Mouse (Mus musculus): ENCODE results near the gene Drg1. TPM values are rescaled to one million over a fixed set of nuclear protein-coding genes. Genes with fewer than 3 reads are reported as not detected.
A peak's percentile ranks its signal among the peaks of the same experiment; 100 is the strongest.

Drg1 gene
- polyA plus RNA-seq, 1 experiment from 2014 or later = 211 TPM

GRCm38 (mm10) chr11:3247387-3247786 lies 18.8 kb downstream of the Drg1 start:
- no peaks in the 10 kb centered on the region for H3K9me3 ChIP-seq
- H3K27ac ChIP-seq = no peak overlapping the region
- H3K36me3 ChIP-seq = peaks cover 44% of the 10 kb centered on the region
- H3K4me3 ChIP-seq (replicated peaks) = no peak overlapping the region
- no peaks in the 10 kb centered on the region for H3K4me1 ChIP-seq (replicated peaks)
- H3K9ac ChIP-seq = no peak overlapping the region
- ATAC-seq = no peak
- 92% methylated on average over 2 of the region's 2 CpGs for WGBS
- H3K4me2 ChIP-seq (replicated peaks) = no peak overlapping the region
- H3K27me3 ChIP-seq (replicated peaks) = no peaks in the 10 kb centered on the region

GRCm38 (mm10) chr11:3243771-3244170 lies 22.4 kb downstream of the Drg1 start:
- no peak overlapping the region for H3K27ac ChIP-seq
- no peak overlapping the region for H3K4me2 ChIP-seq (replicated peaks)
- no peaks in the 10 kb centered on the region for H3K4me1 ChIP-seq (replicated peaks)
- no peak overlapping the region for H3K9ac ChIP-seq
- no peak overlapping the region for H3K4me3 ChIP-seq (replicated peaks)
- H3K36me3 ChIP-seq = peaks cover 39% of the 10 kb centered on the region
- no peaks in the 10 kb centered on the region for H3K27me3 ChIP-seq (replicated peaks)
- 78% methylated on average over 4 of the region's 4 CpGs for WGBS
- H3K9me3 ChIP-seq = peaks cover 3% of the 10 kb centered on the region; the same call in 1 of the 2 replicates
- no peak for ATAC-seq

- no peaks in the 10 kb centered on the region for H3K4me1 ChIP-seq (replicated peaks)
- peaks cover 37% of the 10 kb centered on the region for H3K36me3 ChIP-seq
- H3K9me3 ChIP-seq = peaks cover 3% of the 10 kb centered on the region; the same call in 1 of the 2 replicates
- H3K9ac ChIP-seq = no peak overlapping the region
- no peaks in the 10 kb centered on the region for H3K27me3 ChIP-seq (replicated peaks)
- 93% methylated on average over 7 of the region's 7 CpGs for WGBS
- no peak overlapping the region for H3K4me3 ChIP-seq (replicated peaks)
- ATAC-seq = no peak
- H3K27ac ChIP-seq = no peak overlapping the region
- H3K4me2 ChIP-seq (replicated peaks) = no peak overlapping the region
These were observed 23.8 kb downstream of the Drg1 start for GRCm38 (mm10) chr11:3242395-3242794.

GRCm38 (mm10) chr11:3235277-3235676 lies 30.9 kb downstream of the Drg1 start:
- Histone ChIP-seq H3K4me2 (replicated peaks) (no peak overlapping the region), H3K27me3 (replicated peaks) (no peaks in the 10 kb centered on the region), H3K4me3 (replicated peaks) (no peak overlapping the region), H3K9ac (no peak overlapping the region), H3K4me1 (replicated peaks) (no peaks in the 10 kb centered on the region), H3K36me3 (peaks cover 32% of the 10 kb centered on the region), H3K27ac (no peak overlapping the region), H3K9me3 (no peaks in the 10 kb centered on the region)
- no peak for ATAC-seq
- WGBS = 87% methylated on average over 5 of the region's 5 CpGs

- no peak for ATAC-seq
- peaks cover 28% of the 10 kb centered on the region for H3K36me3 ChIP-seq
- H3K9ac ChIP-seq = no peak overlapping the region
- no peaks in the 10 kb centered on the region for H3K4me1 ChIP-seq (replicated peaks)
- H3K9me3 ChIP-seq = no peaks in the 10 kb centered on the region
- H3K27me3 ChIP-seq (replicated peaks) = no peaks in the 10 kb centered on the region
- WGBS = 92% methylated on average over 4 of the region's 4 CpGs
- no peak overlapping the region for H3K4me3 ChIP-seq (replicated peaks)
- H3K4me2 ChIP-seq (replicated peaks) = no peak overlapping the region
- H3K27ac ChIP-seq = no peak overlapping the region
These were observed 32.5 kb downstream of the Drg1 start for GRCm38 (mm10) chr11:3233704-3234103.

- ATAC-seq = no peak
- Histone ChIP-seq H3K4me1 (replicated peaks) (no peaks in the 10 kb centered on the region), H3K4me3 (replicated peaks) (no peak overlapping the region), H3K36me3 (peaks cover 29% of the 10 kb centered on the region), H3K4me2 (replicated peaks) (no peak overlapping the region), H3K27ac (no peak overlapping the region), H3K9ac (no peak overlapping the region), H3K27me3 (replicated peaks) (no peaks in the 10 kb centered on the region), H3K9me3 (no peaks in the 10 kb centered on the region)
- whole genome bisulfite sequencing = 79% methylated on average over 3 of the region's 3 CpGs
These were observed 34.0 kb downstream of the Drg1 start for GRCm38 (mm10) chr11:3232248-3232647.

- no peak for ATAC-seq
- H3K9ac ChIP-seq = no peak overlapping the region
- no peaks in the 10 kb centered on the region for H3K27me3 ChIP-seq (replicated peaks)
- no peaks in the 10 kb centered on the region for H3K9me3 ChIP-seq
- H3K4me3 ChIP-seq (replicated peaks) = no peak overlapping the region
- no peak overlapping the region for H3K4me2 ChIP-seq (replicated peaks)
- WGBS = 88% methylated on average over 3 of the region's 3 CpGs
- H3K4me1 ChIP-seq (replicated peaks) = no peaks in the 10 kb centered on the region
- H3K27ac ChIP-seq = no peak overlapping the region
- H3K36me3 ChIP-seq = peaks cover 31% of the 10 kb centered on the region
These were observed 39.1 kb downstream of the Drg1 start for GRCm38 (mm10) chr11:3227113-3227512.

GRCm38 (mm10) chr11:3223105-3223504 lies 43.1 kb downstream of the Drg1 start:
- no peaks in the 10 kb centered on the region for H3K27me3 ChIP-seq (replicated peaks)
- H3K4me1 ChIP-seq (replicated peaks) = no peaks in the 10 kb centered on the region
- ATAC-seq = no peak
- peaks cover 25% of the 10 kb centered on the region for H3K36me3 ChIP-seq
- H3K9me3 ChIP-seq = no peaks in the 10 kb centered on the region
- H3K4me2 ChIP-seq (replicated peaks) = no peak overlapping the region
- no peak overlapping the region for H3K4me3 ChIP-seq (replicated peaks)
- 70% methylated on average over 5 of the region's 5 CpGs for WGBS
- no peak overlapping the region for H3K9ac ChIP-seq
- H3K27ac ChIP-seq = no peak overlapping the region

- 75% methylated on average over 1 of the region's 1 CpGs for WGBS
- H3K9me3 ChIP-seq = no peaks in the 10 kb centered on the region
- peaks cover 24% of the 10 kb centered on the region; the same call in 1 of the 2 replicates for H3K36me3 ChIP-seq
- H3K27me3 ChIP-seq (replicated peaks) = no peaks in the 10 kb centered on the region
- ATAC-seq = no peak; the same call in 1 of the 2 replicates
- no peak overlapping the region for H3K9ac ChIP-seq
- no peak overlapping the region for H3K27ac ChIP-seq
- H3K4me2 ChIP-seq (replicated peaks) = no peak overlapping the region
- H3K4me1 ChIP-seq (replicated peaks) = no peaks in the 10 kb centered on the region
- no peak overlapping the region for H3K4me3 ChIP-seq (replicated peaks)
These were observed 53.7 kb downstream of the Drg1 start for GRCm38 (mm10) chr11:3212526-3212925.

- no peak for ATAC-seq
- H3K36me3 ChIP-seq = 0 out of 2 replicates have a peak, but pooled peaks cover 8% of the 10 kb centered on the region
- WGBS = 95% methylated on average over 3 of the region's 3 CpGs
These were observed 59.4 kb downstream of the Drg1 start for GRCm38 (mm10) chr11:3206783-3207182.

GRCm38 (mm10) chr11:3205207-3205606 lies 61.0 kb downstream of the Drg1 start:
- H3K27me3 ChIP-seq (replicated peaks) = no peaks in the 10 kb centered on the region
- H3K4me1 ChIP-seq (replicated peaks) = no peaks in the 10 kb centered on the region
- H3K9ac ChIP-seq = no peak overlapping the region
- no peak for ATAC-seq
- H3K36me3 ChIP-seq = 0 out of 2 replicates have a peak, but pooled peaks cover 5% of the 10 kb centered on the region
- H3K4me3 ChIP-seq (replicated peaks) = no peak overlapping the region
- 92% methylated on average over 3 of the region's 3 CpGs for WGBS
- H3K4me2 ChIP-seq (replicated peaks) = no peak overlapping the region
- H3K27ac ChIP-seq = no peak overlapping the region
- no peaks in the 10 kb centered on the region for H3K9me3 ChIP-seq

More at GRCm38 (mm10) chr11:3206783-3207182, 59.4 kb downstream of the Drg1 start:
- Histone ChIP-seq H3K4me3 (replicated peaks) (no peak overlapping the region), H3K27ac (no peak overlapping the region), H3K4me2 (replicated peaks) (no peak overlapping the region), H3K9ac (no peak overlapping the region), H3K27me3 (replicated peaks) (no peaks in the 10 kb centered on the region), H3K4me1 (replicated peaks) (no peaks in the 10 kb centered on the region), H3K9me3 (no peaks in the 10 kb centered on the region)

GRCm38 (mm10) chr11:3203771-3204170 lies 62.4 kb downstream of the Drg1 start:
- Histone ChIP-seq H3K9ac (no peak overlapping the region), H3K27ac (no peak overlapping the region), H3K9me3 (no peaks in the 10 kb centered on the region), H3K4me2 (replicated peaks) (peak overlapping the region; percentile 20), H3K36me3 (0 out of 2 replicates have a peak, but pooled peaks cover 3% of the 10 kb centered on the region), H3K4me1 (replicated peaks) (no peaks in the 10 kb centered on the region), H3K27me3 (replicated peaks) (no peaks in the 10 kb centered on the region), H3K4me3 (replicated peaks) (no peak overlapping the region)
- WGBS = 83% methylated on average over 2 of the region's 2 CpGs
- no peak for ATAC-seq

- H3K4me1 ChIP-seq (replicated peaks) = no peaks in the 10 kb centered on the region
- under 1% methylated on average over 50 of the region's 57 CpGs for WGBS
- no peaks in the 10 kb centered on the region for H3K27me3 ChIP-seq (replicated peaks)
- H3K4me3 ChIP-seq (replicated peaks) = peak overlapping the region; percentile 38
- H3K27ac ChIP-seq = peak overlapping the region; percentile 1; the same call in 1 of the 2 replicates
- 0 out of 2 replicates have a peak, but pooled peaks cover 3% of the 10 kb centered on the region for H3K36me3 ChIP-seq
- H3K4me2 ChIP-seq (replicated peaks) = peak overlapping the region; percentile 20
- peak overlapping the region; percentile 34 for H3K9ac ChIP-seq
- peak; percentile 81 for ATAC-seq
- no peaks in the 10 kb centered on the region for H3K9me3 ChIP-seq
These were observed 63.3 kb downstream of the Drg1 start for GRCm38 (mm10) chr11:3202781-3203441.

Data from intestine, embryonic 15.5 days (tissue).